Mouse (Mus musculus) embryonic fibroblast, embryonic 13.5 days (primary cell): ENCODE results near the gene Yars2. TPM values are rescaled to one million over a fixed set of nuclear protein-coding genes. Genes with fewer than 3 reads are reported as not detected.
"Not testable (repeated sequence)": the region's sequence is repeated elsewhere in the genome, so short reads cannot be mapped to it uniquely, and the experiment has no call there.

ENCODE experiments used
- H3K27ac ChIP-seq: 2 replicates; pipeline ENCODE4 v1.5.1; 2012; ENCODE audit warnings: low read length, control low read depth, inconsistent platforms; ENCODE audit not compliant: insufficient read depth
- H3K4me1 ChIP-seq: 2 replicates; pipeline ENCODE4 v1.6.1; 2011; ENCODE audit warnings: low read length; ENCODE audit not compliant: control insufficient read depth, insufficient read depth
- H3K4me3 ChIP-seq: 2 replicates; pipeline ENCODE4 v1.5.1; 2011; ENCODE audit warnings: mild to moderate bottlenecking, control low read depth, low read length; ENCODE audit not compliant: insufficient read depth
- CTCF ChIP-seq: IDR thresholded peaks from 2 replicates; pipeline ENCODE4 v1.5.1; 2011; ENCODE audit warnings: mild to moderate bottlenecking, control low read depth, low read length, moderate library complexity, borderline replicate concordance; ENCODE audit not compliant: insufficient read depth
- POLR2A ChIP-seq: IDR thresholded peaks from 2 replicates; pipeline ENCODE4 v1.6.1; 2011; ENCODE audit warnings: low read depth, mild to moderate bottlenecking, control low read depth, low read length, moderate library complexity
- polyA plus RNA-seq: library from polyadenylated mRNA; stranded (reverse); fragments of >200 nt; gene quantifications from 2 replicates; pipeline ENCODE4 v1.2.4, GENCODE M21; 2011; ENCODE audit warnings: low read depth; ENCODE audit not compliant: missing spikeins, insufficient read length

Yars2 gene
- polyA plus RNA-seq, 1 experiment = 27.8 TPM

DNA sequence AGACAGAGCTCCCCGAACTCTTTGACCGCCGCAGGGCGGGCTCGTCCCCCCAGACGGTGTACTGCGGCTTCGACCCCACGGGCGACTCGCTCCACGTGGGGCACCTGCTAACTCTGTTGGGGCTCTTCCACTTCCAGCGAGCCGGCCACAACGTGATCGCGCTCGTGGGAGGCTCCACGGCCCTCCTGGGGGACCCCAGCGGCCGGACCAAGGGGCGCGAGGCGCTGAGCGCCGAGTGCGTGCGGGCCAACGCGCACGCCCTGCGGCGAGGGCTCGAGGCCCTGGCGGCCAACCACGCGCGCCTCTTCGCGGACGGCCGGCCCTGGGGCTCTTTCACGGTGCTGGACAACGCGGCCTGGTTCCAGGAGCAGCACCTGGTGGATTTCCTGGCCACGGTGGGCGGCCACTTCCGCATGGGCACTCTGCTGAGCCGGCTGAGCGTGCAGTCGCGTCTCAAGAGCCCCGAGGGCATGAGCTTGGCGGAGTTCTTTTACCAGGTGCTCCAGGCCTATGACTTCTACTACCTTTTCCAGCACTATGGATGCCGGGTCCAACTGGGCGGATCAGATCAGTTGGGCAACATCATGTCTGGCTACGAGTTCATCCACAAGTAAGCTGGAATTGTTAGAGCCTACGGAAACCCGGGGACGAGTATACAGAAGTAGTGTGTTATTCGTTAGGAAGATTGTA, 518 bp downstream of the Yars2 start:
- H3K27ac ChIP-seq = peak overlapping the region; percentile 51
- TF ChIP-seq POLR2A (no peak), CTCF (no peak)

DNA sequence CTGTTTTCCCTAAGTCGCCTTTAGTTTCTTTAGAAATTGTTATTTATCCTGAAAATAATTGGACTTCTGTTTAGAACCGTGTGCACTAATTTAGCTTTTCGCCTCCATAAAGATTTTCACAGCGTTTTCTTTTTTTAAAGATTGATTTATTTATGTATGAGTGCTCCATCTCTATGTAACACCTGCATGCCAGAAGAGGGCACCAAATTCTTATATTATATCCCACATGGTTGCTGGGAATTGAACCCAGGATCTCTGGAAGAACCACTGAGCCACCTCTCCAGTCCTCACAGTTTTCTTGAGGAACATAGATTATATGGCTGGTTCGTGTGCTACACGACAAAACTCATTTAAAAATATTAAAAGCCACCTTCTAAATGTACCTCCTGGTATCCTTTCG, 1.1 kb downstream of the Yars2 start:
- no peak for TF ChIP-seq CTCF
- TF ChIP-seq POLR2A = no peak
- H3K4me3 ChIP-seq = peak overlapping the region; percentile 98
- peak overlapping the region; percentile 51; the same call in 1 of the 2 replicates for H3K27ac ChIP-seq
- H3K4me1 ChIP-seq = peaks cover 3% of the 10 kb centered on the region

More for the DNA sequence above, 518 bp downstream of the Yars2 start:
- Histone ChIP-seq H3K4me3 (peak overlapping the region; percentile 98), H3K4me1 (peaks cover 3% of the 10 kb centered on the region)

DNA sequence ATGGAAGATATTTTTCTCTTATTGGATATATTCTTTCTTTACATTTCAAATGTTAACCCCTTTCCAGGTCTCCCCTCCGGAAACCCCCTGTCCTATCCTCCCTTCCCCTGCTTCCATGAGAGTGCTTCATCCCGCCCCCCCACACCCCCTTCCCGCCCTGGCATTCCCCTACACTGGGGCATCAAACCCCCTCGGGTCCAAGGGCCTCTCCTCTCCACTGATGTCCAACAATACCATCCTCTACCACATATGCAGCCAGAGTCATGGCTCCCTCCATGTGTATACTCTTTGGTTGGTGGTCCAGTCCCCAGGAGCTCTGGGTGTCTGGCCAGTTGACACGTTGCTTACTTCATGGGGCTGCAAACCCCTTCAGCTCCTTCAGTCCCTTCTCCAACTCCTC, 8.6 kb downstream of the Yars2 start:
- Histone ChIP-seq H3K27ac (no peak overlapping the region), H3K4me3 (no peak overlapping the region), H3K4me1 (no peaks in the 10 kb centered on the region)
- TF ChIP-seq POLR2A (no peak), CTCF (no peak)

DNA sequence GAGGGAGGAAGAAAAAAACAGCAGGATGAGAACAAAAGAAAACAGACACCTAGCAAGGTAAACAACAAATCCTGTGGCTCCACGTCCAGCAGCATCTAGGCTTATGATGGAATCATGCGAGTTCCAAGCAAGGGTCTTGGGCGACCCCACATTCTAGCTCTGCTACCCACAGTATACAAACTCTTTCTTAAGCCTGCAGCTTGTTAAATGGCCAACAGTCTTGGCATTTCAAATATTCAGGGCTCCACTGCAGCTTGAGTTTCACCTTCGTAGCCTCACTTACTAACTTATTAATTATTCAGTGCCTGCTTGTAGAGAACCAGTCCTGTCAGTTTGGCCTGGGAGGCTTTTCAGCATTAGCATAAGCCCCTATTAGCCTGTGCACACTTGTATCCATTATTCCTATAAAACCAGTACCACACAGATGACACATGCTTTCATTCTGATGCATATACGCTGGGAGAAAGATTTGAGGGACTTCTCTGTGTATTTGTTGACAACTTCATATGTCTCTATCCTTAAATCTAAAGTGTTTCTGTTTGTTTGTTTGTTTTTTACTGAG, 23.1 kb downstream of the Yars2 start:
- TF ChIP-seq CTCF = no peak
- TF ChIP-seq POLR2A = no peak
- Histone ChIP-seq H3K27ac (no peak overlapping the region), H3K4me3 (no peak overlapping the region), H3K4me1 (no peaks in the 10 kb centered on the region)

DNA sequence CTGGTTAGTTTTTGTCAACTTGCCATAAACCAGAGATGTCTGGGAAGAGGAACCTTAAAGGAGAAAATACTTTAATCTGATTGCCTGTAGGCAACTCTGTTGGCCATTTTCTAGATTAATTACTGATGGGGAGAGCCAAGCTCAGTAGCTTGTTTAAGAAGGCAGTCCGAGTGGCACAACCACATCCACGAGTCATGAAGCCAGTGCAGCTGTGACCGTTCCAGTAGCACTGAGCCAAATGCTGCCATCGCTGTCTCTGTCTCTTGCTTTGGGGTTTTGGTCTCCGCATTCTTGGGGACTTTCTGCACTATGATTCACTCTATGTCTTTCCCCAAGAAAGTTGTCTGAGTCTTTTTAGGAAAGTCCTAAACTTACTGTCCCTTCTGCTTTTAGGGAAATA, 43.7 kb downstream of the Yars2 start:
- no peaks in the 10 kb centered on the region for H3K4me1 ChIP-seq

DNA sequence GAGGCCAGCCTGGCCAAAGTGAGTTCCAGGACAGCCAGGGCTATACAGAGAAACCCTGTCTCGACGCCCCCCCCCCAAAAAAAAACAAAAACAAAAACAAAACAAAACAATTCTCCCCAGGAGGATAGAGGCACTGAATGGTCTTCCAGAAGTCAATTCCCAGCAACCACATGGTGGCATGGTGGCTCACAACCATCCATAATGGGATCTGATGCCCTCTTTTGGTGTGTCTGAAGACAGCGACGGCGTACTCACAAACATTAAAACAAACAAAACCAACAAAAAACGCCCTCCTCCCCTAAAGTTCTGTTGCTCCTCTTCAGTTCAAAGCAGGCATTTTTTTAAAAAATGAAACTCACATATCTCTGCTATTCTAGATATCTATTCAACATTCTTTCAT, 55.1 kb downstream of the Yars2 start:
- no peak for TF ChIP-seq CTCF
- TF ChIP-seq POLR2A = no peak
- H3K27ac ChIP-seq = no peak overlapping the region
- peak overlapping the region; percentile 70 for H3K4me3 ChIP-seq
- no peaks in the 10 kb centered on the region; the same call in 1 of the 2 replicates for H3K4me1 ChIP-seq

More for the DNA sequence above, 43.7 kb downstream of the Yars2 start:
- no peak overlapping the region for H3K4me3 ChIP-seq
- H3K27ac ChIP-seq = peak overlapping the region; percentile 88
- TF ChIP-seq POLR2A = no peak
- TF ChIP-seq CTCF = no peak

DNA sequence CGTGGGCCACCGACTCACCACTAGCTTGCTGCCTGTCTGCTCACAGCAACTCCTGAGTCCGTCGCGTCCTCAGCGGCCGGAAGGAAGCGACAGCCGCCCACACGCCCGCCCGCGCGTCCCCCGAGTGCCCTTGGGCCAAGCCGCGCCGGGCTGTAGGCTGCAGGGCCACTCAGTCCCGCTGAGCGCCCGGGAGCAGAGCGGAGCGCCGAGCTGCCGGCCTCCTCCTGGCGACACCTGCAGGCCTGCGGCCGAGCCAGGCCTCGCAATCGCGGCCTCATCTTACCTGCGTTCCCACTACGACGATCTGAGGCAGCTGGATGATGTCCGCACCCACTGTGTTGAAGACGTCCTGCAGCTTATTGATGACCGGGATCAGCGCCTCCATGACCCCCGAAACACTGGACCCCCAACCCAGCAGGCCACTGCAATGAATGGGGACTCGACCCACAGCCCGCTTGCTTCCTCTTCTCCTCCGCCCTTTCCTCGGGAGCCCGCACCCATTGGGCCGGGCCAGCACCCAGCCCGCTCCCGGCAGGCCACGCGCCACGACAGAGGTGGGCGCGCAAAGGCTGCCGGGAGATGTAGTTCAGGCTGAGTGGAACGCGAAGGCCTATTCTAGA, 55.8 kb downstream of the Yars2 start, which contains the start of gene Dnm1l:
Gene Dnm1l (minus strand): TSS at position 479 of the 620 bp plus-strand sequence.
- H3K4me1 ChIP-seq = no peaks in the 10 kb centered on the region; the same call in 1 of the 2 replicates
- peak within 1 kb of the TSS; percentile 32 for H3K27ac ChIP-seq
- peak within 1 kb of the TSS; percentile 70 for H3K4me3 ChIP-seq
- TF ChIP-seq POLR2A (peak; percentile 90), CTCF (no peak)

DNA sequence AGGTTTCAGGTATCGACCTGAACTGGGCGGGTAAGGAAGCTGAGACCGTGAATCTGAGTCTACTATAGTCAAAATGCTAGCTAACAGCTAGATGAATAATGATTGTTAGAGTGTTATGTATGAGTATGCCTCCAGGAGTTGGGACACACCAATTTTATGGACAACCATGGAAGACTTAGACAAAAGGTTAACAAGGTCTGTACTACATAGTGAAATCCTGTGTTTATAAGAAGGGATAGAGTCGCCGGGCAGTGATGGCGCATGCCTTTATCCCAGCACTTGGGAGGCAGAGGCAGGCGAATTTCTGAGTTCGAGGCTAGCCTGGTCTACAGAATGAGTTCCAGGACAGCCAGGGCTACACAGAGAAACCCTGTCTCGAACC, 56.3 kb downstream of the Yars2 start:
- H3K27ac ChIP-seq, H3K4me3 ChIP-seq, H3K4me1 ChIP-seq: not testable (repeated sequence)

Other genes with a start within 250 kb of the Yars2 start
- gene Pkp2, start 89.6 kb upstream of the Yars2 start, polyA plus RNA-seq = 14.0 and 25.8 TPM in 2 replicates
- 95.7 and 105 TPM in 2 replicates for gene Dnm1l, start 56.0 kb downstream of the Yars2 start, polyA plus RNA-seq